Mouse (Mus musculus) forebrain, embryonic 15.5 days (tissue): ENCODE measurements at regions not wholly inside any gene's neighbourhood (a gene's known extent, or its start where the extent isn't known, plus 50 kb on each side); places are given as distances from the start of the nearest gene placed in this dataset.

ENCODE experiments used
- ATAC-seq: fragments of 200-750 bp; cut with Nextera tagmentation; replicated peaks from 2 replicates; pipeline ENCODE4 v1.8.0; 2017; ENCODE audit warnings: mild to moderate bottlenecking, moderate TSS enrichment, moderate library complexity
- H3K27ac ChIP-seq: fragments of 300-500 bp; sonication (generic); replicated peaks from 2 replicates; pipeline ENCODE4 v1.5.1; 2015; ENCODE audit warnings: mild to moderate bottlenecking, inconsistent platforms
- H3K27me3 ChIP-seq: fragments of 300-500 bp; sonication (generic); 2 replicates; pipeline ENCODE4 v1.6.1; 2015; ENCODE audit warnings: inconsistent platforms
- H3K36me3 ChIP-seq: fragments of 300-500 bp; sonication (generic); 2 replicates; pipeline ENCODE4 v1.6.1; 2015; ENCODE audit warnings: mild to moderate bottlenecking, inconsistent platforms
- H3K4me1 ChIP-seq: fragments of 300-500 bp; sonication (generic); 2 replicates; pipeline ENCODE4 v1.6.1; 2015; ENCODE audit warnings: inconsistent platforms
- H3K4me2 ChIP-seq: fragments of 300-500 bp; sonication (generic); replicated peaks from 2 replicates; pipeline ENCODE4 v1.6.1; 2015; ENCODE audit warnings: mild to moderate bottlenecking, inconsistent platforms
- H3K4me3 ChIP-seq: fragments of 300-500 bp; sonication (generic); 2 replicates; pipeline ENCODE4 v1.5.1; 2015; ENCODE audit warnings: mild to moderate bottlenecking, inconsistent platforms
- H3K9ac ChIP-seq: fragments of 300-500 bp; sonication (generic); replicated peaks from 2 replicates; pipeline ENCODE4 v1.6.1; 2015; ENCODE audit warnings: mild to moderate bottlenecking, inconsistent platforms
- H3K9me3 ChIP-seq: fragments of 300-500 bp; sonication (generic); 2 replicates; pipeline ENCODE4 v1.6.1; 2016; ENCODE audit warnings: inconsistent platforms
- WGBS: fragments of 180-500 bp; shearing (Covaris S2); methylation state at CpG from one replicate; pipeline ENCODE4 v1.1.7; 2015; ENCODE audit warnings: mixed read lengths; 5-methylcytosine and 5-hydroxymethylcytosine counted together

- WGBS, result 73% methylated on average over 7 of the region's 7 CpGs
- H3K9me3 ChIP-seq, result no peaks in the 10 kb centered on the region
- no peak for ATAC-seq
- no peaks in the 10 kb centered on the region for H3K36me3 ChIP-seq
- H3K4me2 ChIP-seq, result no peak overlapping the region
- H3K27ac ChIP-seq, result no peak overlapping the region
- no peaks in the 10 kb centered on the region for H3K4me1 ChIP-seq
- no peaks in the 10 kb centered on the region for H3K27me3 ChIP-seq
- H3K4me3 ChIP-seq, result no peak overlapping the region
- H3K9ac ChIP-seq, result no peak overlapping the region
Observed at GRCm38 (mm10) chr3:141279041-141279554, 66.9 kb upstream of the Pdha2 start.

DNA sequence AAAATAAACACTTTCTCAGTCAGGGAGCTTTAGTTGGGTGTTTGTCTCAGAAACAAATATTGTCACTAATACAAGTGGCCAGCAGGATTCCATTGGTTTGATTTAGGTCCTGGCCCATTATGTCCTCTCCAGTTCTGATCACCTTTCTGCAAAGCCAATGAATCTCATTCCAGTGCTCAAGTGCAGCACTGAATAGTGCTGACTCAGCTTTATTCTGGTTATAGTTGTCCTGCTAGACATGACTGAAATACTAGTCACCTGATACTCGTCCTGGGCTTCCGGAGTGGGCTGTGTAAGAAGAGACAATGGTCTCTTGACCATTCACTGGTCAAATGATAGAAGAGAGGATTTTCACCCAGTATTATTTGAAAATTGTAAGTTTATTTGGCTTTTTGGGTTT is 81.6 kb upstream of the Pdha2 start:
- no peaks in the 10 kb centered on the region for H3K36me3 ChIP-seq
- H3K4me2 ChIP-seq, result no peak overlapping the region
- H3K9me3 ChIP-seq, result no peaks in the 10 kb centered on the region
- no peak overlapping the region for H3K27ac ChIP-seq
- no peak overlapping the region for H3K4me3 ChIP-seq
- ATAC-seq, result no peak
- no peak overlapping the region for H3K9ac ChIP-seq
- H3K4me1 ChIP-seq, result no peaks in the 10 kb centered on the region
- H3K27me3 ChIP-seq, result no peaks in the 10 kb centered on the region
- 83% methylated on average over 2 of the region's 2 CpGs for WGBS

GRCm38 (mm10) chr3:141296897-141297296 is 84.7 kb upstream of the Pdha2 start:
- H3K27me3 ChIP-seq, result no peaks in the 10 kb centered on the region
- H3K4me3 ChIP-seq, result no peak overlapping the region
- no peak overlapping the region for H3K4me2 ChIP-seq
- H3K36me3 ChIP-seq, result no peaks in the 10 kb centered on the region
- H3K27ac ChIP-seq, result no peak overlapping the region
- no peak for ATAC-seq
- no peaks in the 10 kb centered on the region for H3K9me3 ChIP-seq
- H3K4me1 ChIP-seq, result no peaks in the 10 kb centered on the region
- H3K9ac ChIP-seq, result no peak overlapping the region

DNA sequence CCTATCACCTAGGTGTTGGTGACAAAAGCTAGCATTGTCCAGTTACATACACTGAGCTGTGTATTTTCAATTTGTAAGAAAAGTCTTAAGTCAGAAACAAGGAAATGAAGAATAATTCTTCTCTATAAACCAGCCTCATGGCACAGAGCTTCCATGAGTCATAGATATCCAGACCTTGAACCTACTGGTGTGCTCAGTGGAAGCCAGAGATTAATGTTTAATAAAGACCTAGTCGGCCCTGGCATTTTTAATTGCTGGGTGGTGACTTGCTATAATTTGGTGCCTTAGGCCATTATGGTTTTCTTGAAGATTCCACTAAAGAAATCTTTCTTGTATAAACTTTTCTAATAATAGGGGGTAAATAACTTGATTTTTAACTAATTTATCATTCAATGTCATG is 87.6 kb upstream of the Pdha2 start:
- H3K9me3 ChIP-seq, result no peaks in the 10 kb centered on the region
- H3K4me3 ChIP-seq, result no peak overlapping the region
- H3K4me1 ChIP-seq, result no peaks in the 10 kb centered on the region
- no peak overlapping the region for H3K4me2 ChIP-seq
- H3K27me3 ChIP-seq, result no peaks in the 10 kb centered on the region
- no peak for ATAC-seq
- H3K36me3 ChIP-seq, result no peaks in the 10 kb centered on the region
- no peak overlapping the region for H3K9ac ChIP-seq
- WGBS, result 91% methylated on average over 1 of the region's 1 CpGs
- H3K27ac ChIP-seq, result no peak overlapping the region

DNA sequence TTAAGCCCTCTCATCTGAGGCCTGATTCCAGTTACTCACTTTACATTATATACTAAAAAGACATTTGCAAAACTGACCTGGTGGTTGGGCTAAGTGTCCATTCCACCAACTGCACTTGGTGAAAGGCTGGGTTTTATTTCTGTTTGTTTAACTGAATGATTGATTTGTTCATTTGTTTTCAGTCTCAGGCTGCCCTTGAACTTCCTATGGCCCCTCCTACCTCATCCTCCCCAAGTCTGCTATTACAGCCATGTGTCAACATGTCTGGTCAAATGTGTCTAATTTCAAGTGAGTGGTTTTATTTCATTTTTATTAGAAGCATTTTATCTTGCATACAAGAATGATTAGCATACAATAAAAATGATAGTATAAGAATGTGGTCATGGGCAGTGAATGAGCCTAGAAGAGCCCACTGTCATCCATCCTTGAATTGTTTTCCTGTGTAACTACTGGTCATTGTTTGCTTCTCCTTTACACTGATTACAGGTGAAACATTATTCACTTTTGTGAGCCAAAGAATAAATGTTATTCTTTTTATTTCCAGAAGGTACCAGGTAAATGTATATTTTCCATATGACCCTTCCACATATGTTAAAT is 121.5 kb upstream of the Pdha2 start:
- Histone ChIP-seq H3K4me2 (no peak overlapping the region), H3K4me3 (no peak overlapping the region), H3K27me3 (no peaks in the 10 kb centered on the region), H3K27ac (no peak overlapping the region), H3K9ac (no peak overlapping the region), H3K4me1 (peaks cover 5% of the 10 kb centered on the region), H3K9me3 (no peaks in the 10 kb centered on the region), H3K36me3 (no peaks in the 10 kb centered on the region)
- ATAC-seq, result no peak

- Histone ChIP-seq H3K4me3 (peak overlapping the region; percentile 13; the same call in 1 of the 2 replicates), H3K36me3 (no peaks in the 10 kb centered on the region), H3K9me3 (no peaks in the 10 kb centered on the region), H3K27ac (no peak overlapping the region), H3K9ac (no peak overlapping the region), H3K4me1 (peaks cover 8% of the 10 kb centered on the region), H3K4me2 (peak overlapping the region; percentile 32), H3K27me3 (no peaks in the 10 kb centered on the region)
- peak; percentile 63; the same call in 1 of the 2 replicates for ATAC-seq
- 16% methylated on average over 9 of the region's 9 CpGs for WGBS
Observed at GRCm38 (mm10) chr3:141338224-141338982, 126.2 kb upstream of the Pdha2 start.

DNA sequence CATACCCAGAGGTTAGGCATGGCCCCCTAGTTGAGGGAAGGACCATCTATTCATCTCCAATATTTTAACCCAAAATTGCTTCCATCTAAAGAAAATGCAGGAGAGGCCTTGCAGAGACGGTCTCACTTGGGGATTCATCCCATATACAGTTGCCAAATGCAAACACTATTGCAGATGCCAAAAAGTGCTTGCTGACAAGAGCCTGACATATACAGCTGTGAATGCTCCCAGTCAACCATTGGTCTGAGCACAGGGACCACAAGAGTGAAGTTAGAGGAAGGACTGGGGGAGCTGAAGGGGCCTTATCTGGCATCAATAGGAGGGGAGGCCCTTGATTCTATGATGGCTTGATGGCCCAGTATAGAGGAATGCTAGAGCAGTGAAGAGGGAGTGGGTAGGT is 111.1 kb upstream of the Unc5c start:
- H3K4me1 ChIP-seq, result no peaks in the 10 kb centered on the region
- WGBS, result 93% methylated on average over 1 of the region's 1 CpGs
- no peak for ATAC-seq
- H3K27ac ChIP-seq, result no peak overlapping the region
- no peaks in the 10 kb centered on the region for H3K36me3 ChIP-seq
- H3K4me2 ChIP-seq, result no peak overlapping the region
- no peaks in the 10 kb centered on the region for H3K9me3 ChIP-seq
- H3K9ac ChIP-seq, result no peak overlapping the region
- H3K4me3 ChIP-seq, result no peak overlapping the region
- no peaks in the 10 kb centered on the region for H3K27me3 ChIP-seq

DNA sequence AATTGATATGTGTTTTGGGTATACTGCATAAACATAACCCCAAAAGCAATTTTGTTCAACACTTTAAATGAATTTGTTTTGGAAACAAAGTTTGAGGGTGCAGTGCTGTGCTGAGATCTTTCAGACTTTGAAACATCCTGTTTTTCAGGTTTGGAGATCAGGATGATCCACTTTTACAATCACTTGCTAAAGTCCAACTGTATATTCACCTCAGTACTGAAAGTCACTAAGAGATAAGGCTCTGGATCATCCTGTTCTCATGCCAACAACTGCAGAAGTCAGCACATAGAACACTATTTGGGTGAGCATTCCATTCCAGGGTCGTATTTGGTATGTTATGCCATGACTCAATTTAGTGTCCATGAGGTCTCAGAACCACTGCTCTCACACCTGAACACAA is 72.0 kb upstream of the Unc5c start:
- 84% methylated on average over 1 of the region's 1 CpGs for whole genome bisulfite sequencing
- no peaks in the 10 kb centered on the region for H3K36me3 ChIP-seq
- no peak for ATAC-seq

DNA sequence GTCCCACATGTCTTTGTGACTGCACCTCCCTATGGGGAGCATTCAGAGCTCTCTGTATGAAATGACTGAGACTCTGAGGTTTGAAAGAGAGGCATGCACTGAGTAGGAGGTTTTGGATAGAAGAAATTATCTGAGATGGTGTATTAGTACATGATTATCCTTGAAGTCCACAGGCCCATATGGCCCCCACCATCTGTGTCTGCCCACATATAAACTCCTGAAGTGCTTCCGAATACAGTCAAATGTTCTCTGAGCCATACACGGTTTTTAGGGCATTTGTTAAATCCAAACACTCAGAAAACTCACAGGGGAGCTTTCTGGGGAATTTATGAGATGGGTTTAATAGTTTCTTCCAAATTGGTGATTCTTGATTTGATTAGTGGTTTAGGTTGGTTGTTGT is 66.8 kb upstream of the Unc5c start:
- H3K4me3 ChIP-seq, result no peak overlapping the region
- no peaks in the 10 kb centered on the region for H3K36me3 ChIP-seq
- H3K9ac ChIP-seq, result no peak overlapping the region
- WGBS, result 84% methylated on average over 2 of the region's 2 CpGs
- no peak for ATAC-seq
- H3K9me3 ChIP-seq, result no peaks in the 10 kb centered on the region
- no peak overlapping the region for H3K4me2 ChIP-seq
- H3K27ac ChIP-seq, result no peak overlapping the region
- no peaks in the 10 kb centered on the region for H3K4me1 ChIP-seq
- no peaks in the 10 kb centered on the region for H3K27me3 ChIP-seq

More for the DNA sequence above, 72.0 kb upstream of the Unc5c start:
- H3K27ac ChIP-seq, result no peak overlapping the region
- H3K9ac ChIP-seq, result no peak overlapping the region
- H3K4me1 ChIP-seq, result no peaks in the 10 kb centered on the region
- H3K27me3 ChIP-seq, result no peaks in the 10 kb centered on the region
- H3K9me3 ChIP-seq, result no peaks in the 10 kb centered on the region
- no peak overlapping the region for H3K4me2 ChIP-seq
- H3K4me3 ChIP-seq, result no peak overlapping the region
